Mouse (Mus musculus) cerebellum, adult 18-20 months (tissue): ENCODE measurements around the gene Rxfp4.

ENCODE experiments used
- DNase-seq, 2 experiments: peaks; one replicate each; pipeline ENCODE4 v3.0.0; 2021

The Rxfp4 gene

GRCm38 (mm10) chr3:88652846-88653515 is at the start of gene Rxfp4:
Rxfp4 (minus strand) TSS chr3:88653142.
- no peak for DNase-seq

GRCm38 (mm10) chr3:88701222-88701621 is 48.3 kb upstream of the Rxfp4 start:
- DNase-seq, result no peak

GRCm38 (mm10) chr3:88700247-88700646 is 47.3 kb upstream of the Rxfp4 start:
- no peak for DNase-seq

- DNase-seq, result no peak
Measured at GRCm38 (mm10) chr3:88698834-88699233, 45.9 kb upstream of the Rxfp4 start.

- DNase-seq, result no peak
Measured at GRCm38 (mm10) chr3:88698051-88698450, 45.1 kb upstream of the Rxfp4 start.

GRCm38 (mm10) chr3:88695545-88695944 is 42.6 kb upstream of the Rxfp4 start:
- DNase-seq, result no peak

- no peak for DNase-seq
Measured at GRCm38 (mm10) chr3:88689079-88689478, 36.1 kb upstream of the Rxfp4 start.

- DNase-seq, result peak in 1 of 2 experiments; percentile 8
Measured at GRCm38 (mm10) chr3:88686734-88687611, 34.0 kb upstream of the Rxfp4 start.

GRCm38 (mm10) chr3:88685958-88686451 is 33.1 kb upstream of the Rxfp4 start:
- peak; percentile 56 to 61 for DNase-seq

GRCm38 (mm10) chr3:88684980-88685941 is 32.3 kb upstream of the Rxfp4 start, which contains the start of gene Khdc4:
Khdc4 (plus strand) TSS chr3:88685803.
- DNase-seq, result peak; percentile 95 to 98

- no peak for DNase-seq
Measured at GRCm38 (mm10) chr3:88684236-88684979, 31.5 kb upstream of the Rxfp4 start.

GRCm38 (mm10) chr3:88683814-88684213 is 30.9 kb upstream of the Rxfp4 start:
- DNase-seq, result no peak

GRCm38 (mm10) chr3:88677399-88677798 is 24.5 kb upstream of the Rxfp4 start:
- peak; percentile 80 to 82 for DNase-seq

GRCm38 (mm10) chr3:88664095-88664494 is 11.2 kb upstream of the Rxfp4 start:
- no peak for DNase-seq

GRCm38 (mm10) chr3:88659798-88660197 is 6.9 kb upstream of the Rxfp4 start:
- DNase-seq, result no peak

- no peak for DNase-seq
Measured at GRCm38 (mm10) chr3:88658441-88659127, 5.6 kb upstream of the Rxfp4 start.

GRCm38 (mm10) chr3:88655619-88656018 is 2.7 kb upstream of the Rxfp4 start:
- no peak for DNase-seq

GRCm38 (mm10) chr3:88654621-88655020 is 1.7 kb upstream of the Rxfp4 start:
- no peak for DNase-seq

- DNase-seq, result no peak
Measured at GRCm38 (mm10) chr3:88653516-88654370, 801 bp upstream of the Rxfp4 start.
